Mouse (Mus musculus): ENCODE measurements around the gene Cnpy3. TPM values are rescaled to one million over a fixed set of nuclear protein-coding genes. Genes with fewer than 3 reads are reported as not detected.
"Not testable (repeated sequence)": the region's sequence is repeated elsewhere in the genome, so short reads cannot be mapped to it uniquely, and the experiment has no call there.

Gene Cnpy3
- 62.6 and 68.5 TPM in 2 replicates for polyA plus RNA-seq (2014; fragmentation: Nextera tagmentation; extraction: Ambion mirVana)

DNA sequence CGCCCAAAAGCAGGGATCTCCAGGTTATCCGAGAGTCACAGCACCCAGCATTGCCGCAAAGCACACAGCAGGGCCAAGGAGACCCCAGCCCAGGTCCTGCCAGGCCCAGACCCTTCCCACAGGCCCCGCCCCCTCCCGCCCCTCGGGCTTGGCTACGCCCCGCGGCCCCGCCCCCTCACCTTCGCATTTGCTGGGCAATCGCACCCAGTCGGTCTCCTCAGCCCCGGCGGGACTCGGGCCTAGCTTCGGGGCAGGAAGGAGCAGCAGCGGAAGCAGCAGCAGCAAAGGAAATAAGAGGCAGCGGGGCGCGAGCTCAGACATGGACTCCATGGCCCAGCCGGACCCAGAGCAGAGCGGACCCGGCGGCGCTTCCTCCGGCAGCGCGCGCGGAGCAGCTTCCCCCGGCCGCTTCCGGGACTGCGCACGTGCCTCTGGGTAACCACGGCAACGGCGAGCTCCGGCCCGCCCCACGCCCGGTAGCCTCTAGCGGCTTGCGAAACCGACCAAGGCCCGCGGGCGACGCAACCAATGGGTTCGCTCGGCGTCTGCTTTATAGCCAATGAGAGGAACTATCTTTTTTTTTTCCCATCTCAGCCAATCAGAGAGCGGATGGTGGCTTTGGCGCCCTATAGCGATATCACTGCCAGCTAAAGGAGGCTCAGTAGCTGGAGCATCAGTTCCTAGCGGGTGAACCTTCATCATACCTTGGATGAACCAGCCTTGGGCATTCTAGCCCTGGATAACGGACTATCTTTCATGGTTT, at the start of gene Cnpy3:
Cnpy3 (minus strand) TSS at position 421 of the 763 bp plus-strand sequence.
- under 1% methylated on average over 34 of the region's 58 CpGs for WGBS
- peak within 1 kb of the TSS; percentile 77 for H3K27ac ChIP-seq (replicated peaks; ENCODE audit: low read depth, low read length)
- H3K9me3 ChIP-seq (ENCODE audit: control insufficient read depth, low read length) = no peaks in the 10 kb centered on the region
- peak; percentile 99 for ATAC-seq (ENCODE audit: low read depth)
- H3K4me1 ChIP-seq (ENCODE audit: control insufficient read depth, insufficient read depth, low read length) = peaks cover 9% of the 10 kb centered on the region; the same call in 1 of the 2 replicates
- H3K27me3 ChIP-seq (replicated peaks; ENCODE audit: control insufficient read depth, insufficient read depth, low read length) = no peaks in the 10 kb centered on the region
- peak within 1 kb of the TSS; percentile 78 for H3K9ac ChIP-seq (ENCODE audit: low read depth, low read length)
- H3K4me3 ChIP-seq (ENCODE audit: low read depth, low read length) = peak within 1 kb of the TSS; percentile 74
- no peaks in the 10 kb centered on the region for H3K36me3 ChIP-seq (ENCODE audit: control insufficient read depth, insufficient read depth, low read length)
- DNase-seq (ENCODE audit: low spot score) = peak; percentile 100
- H3K4me2 ChIP-seq (ENCODE audit: low read depth, low read length) = peak within 1 kb of the TSS; percentile 80

DNA sequence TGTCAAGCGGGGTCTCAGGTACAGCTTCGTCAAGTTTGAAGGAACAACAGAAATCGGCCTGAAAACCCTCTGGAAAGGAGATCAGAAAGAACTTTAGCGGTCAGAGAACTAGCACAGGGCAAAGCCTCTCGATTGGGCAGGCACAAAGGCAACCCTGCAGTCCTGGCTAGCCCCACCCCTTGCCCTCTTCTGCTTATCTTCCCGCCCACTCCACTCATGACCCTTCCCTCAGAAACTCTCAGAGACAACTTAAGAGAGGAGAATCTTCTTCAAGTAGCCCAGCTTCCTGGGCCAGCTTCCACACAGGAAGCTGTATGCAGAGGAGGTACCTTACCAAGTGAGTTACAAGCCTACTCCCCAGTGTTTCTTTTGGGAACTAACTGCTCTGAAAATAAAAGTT, 49.7 kb upstream of the Cnpy3 start:
- no peak overlapping the region for H3K4me2 ChIP-seq (ENCODE audit: low read depth, low read length)
- H3K9ac ChIP-seq (ENCODE audit: low read depth, low read length) = no peak overlapping the region
- H3K4me1 ChIP-seq (ENCODE audit: control insufficient read depth, insufficient read depth, low read length) = no peaks in the 10 kb centered on the region
- no peak overlapping the region for H3K27ac ChIP-seq (replicated peaks; ENCODE audit: low read depth, low read length)
- H3K9me3 ChIP-seq (ENCODE audit: control insufficient read depth, low read length) = no peaks in the 10 kb centered on the region
- no peak overlapping the region for H3K4me3 ChIP-seq (ENCODE audit: low read depth, low read length)
- no peak for DNase-seq (ENCODE audit: low spot score)
- H3K27me3 ChIP-seq (replicated peaks; ENCODE audit: control insufficient read depth, insufficient read depth, low read length) = no peaks in the 10 kb centered on the region
- ATAC-seq (ENCODE audit: low read depth) = no peak
- WGBS = 92% methylated on average over 6 of the region's 6 CpGs
- H3K36me3 ChIP-seq (ENCODE audit: control insufficient read depth, insufficient read depth, low read length) = peaks cover 59% of the 10 kb centered on the region

DNA sequence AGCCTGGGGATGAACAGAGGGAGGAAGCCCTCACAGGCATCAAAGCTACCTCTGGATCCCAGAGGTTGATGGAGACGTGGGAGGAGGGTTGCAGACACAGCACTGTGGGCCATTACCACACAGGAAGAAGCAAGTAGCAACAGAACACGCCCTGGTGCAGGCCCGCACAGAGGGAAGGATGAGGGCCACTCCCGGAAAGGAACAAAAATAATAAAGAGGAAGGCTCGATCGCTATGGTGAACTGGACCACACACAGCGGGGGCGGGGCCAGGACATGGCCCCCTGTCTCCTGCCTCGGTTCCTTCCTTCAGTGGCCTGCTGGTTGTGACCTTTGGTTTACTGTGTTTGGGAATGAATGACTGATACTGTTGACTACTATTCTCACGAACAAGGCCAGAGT, 47.7 kb upstream of the Cnpy3 start:
- Histone ChIP-seq H3K27ac (replicated peaks; ENCODE audit: low read depth, low read length) (no peak overlapping the region), H3K36me3 (ENCODE audit: control insufficient read depth, insufficient read depth, low read length) (peaks cover 43% of the 10 kb centered on the region), H3K4me1 (ENCODE audit: control insufficient read depth, insufficient read depth, low read length) (no peaks in the 10 kb centered on the region), H3K9me3 (ENCODE audit: control insufficient read depth, low read length) (no peaks in the 10 kb centered on the region), H3K27me3 (replicated peaks; ENCODE audit: control insufficient read depth, insufficient read depth, low read length) (no peaks in the 10 kb centered on the region), H3K9ac (ENCODE audit: low read depth, low read length) (no peak overlapping the region), H3K4me2 (ENCODE audit: low read depth, low read length) (no peak overlapping the region), H3K4me3 (ENCODE audit: low read depth, low read length) (no peak overlapping the region)
- DNase-seq (ENCODE audit: low spot score) (no peak), ATAC-seq (ENCODE audit: low read depth) (no peak)
- WGBS = 70% methylated on average over 10 of the region's 10 CpGs

DNA sequence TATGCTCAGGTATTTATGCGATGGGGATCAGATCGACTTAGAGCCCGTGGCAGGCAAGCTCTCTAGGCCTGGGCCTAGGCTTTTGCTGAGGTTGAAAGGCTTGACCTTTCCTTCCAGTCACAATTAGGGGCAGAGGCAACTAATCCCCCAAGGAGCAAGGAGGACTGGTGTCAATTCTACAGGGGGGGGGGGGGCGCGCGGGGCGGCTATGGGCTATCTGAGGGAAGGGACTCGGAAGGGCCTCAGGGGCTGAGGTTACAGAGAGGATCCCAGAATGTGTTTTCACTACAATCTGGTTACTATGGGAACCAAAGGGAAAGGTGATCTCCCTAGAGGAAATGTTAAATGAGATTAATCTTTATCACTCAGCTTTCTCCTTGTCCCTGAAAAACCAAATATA, 45.4 kb upstream of the Cnpy3 start:
- ATAC-seq (ENCODE audit: low read depth) (no peak), DNase-seq (ENCODE audit: low spot score) (no peak)
- Histone ChIP-seq H3K9me3 (ENCODE audit: control insufficient read depth, low read length) (no peaks in the 10 kb centered on the region), H3K9ac (ENCODE audit: low read depth, low read length) (no peak overlapping the region), H3K36me3 (ENCODE audit: control insufficient read depth, insufficient read depth, low read length) (peaks cover 38% of the 10 kb centered on the region), H3K4me1 (ENCODE audit: control insufficient read depth, insufficient read depth, low read length) (no peaks in the 10 kb centered on the region), H3K4me2 (ENCODE audit: low read depth, low read length) (no peak overlapping the region), H3K27ac (replicated peaks; ENCODE audit: low read depth, low read length) (no peak overlapping the region), H3K27me3 (replicated peaks; ENCODE audit: control insufficient read depth, insufficient read depth, low read length) (no peaks in the 10 kb centered on the region), H3K4me3 (ENCODE audit: low read depth, low read length) (no peak overlapping the region)
- 23% methylated on average over 8 of the region's 8 CpGs for WGBS

DNA sequence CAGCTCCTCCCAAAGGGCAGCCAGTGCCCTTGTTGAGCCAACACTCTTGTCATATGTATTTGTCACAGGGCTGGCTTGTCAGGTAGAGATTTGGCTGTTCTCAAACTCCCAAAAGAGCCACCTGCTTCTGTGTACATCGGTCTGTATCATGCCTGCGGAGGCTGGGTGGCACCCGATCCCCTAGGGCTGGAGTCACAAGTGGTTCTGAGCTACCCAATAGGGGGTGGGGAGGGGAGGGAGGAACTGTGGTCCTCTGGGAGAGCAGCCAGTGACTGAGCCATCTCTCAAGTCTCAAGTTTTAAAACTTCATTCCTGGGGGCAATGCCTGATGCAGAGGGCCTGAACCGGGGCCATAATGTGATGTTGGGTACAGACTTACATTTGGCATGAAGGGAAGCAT, 44.7 kb upstream of the Cnpy3 start:
- Histone ChIP-seq H3K4me1 (ENCODE audit: control insufficient read depth, insufficient read depth, low read length) (no peaks in the 10 kb centered on the region), H3K36me3 (ENCODE audit: control insufficient read depth, insufficient read depth, low read length) (peaks cover 35% of the 10 kb centered on the region), H3K27me3 (replicated peaks; ENCODE audit: control insufficient read depth, insufficient read depth, low read length) (no peaks in the 10 kb centered on the region), H3K9ac (ENCODE audit: low read depth, low read length) (no peak overlapping the region), H3K27ac (replicated peaks; ENCODE audit: low read depth, low read length) (no peak overlapping the region), H3K4me3 (ENCODE audit: low read depth, low read length) (no peak overlapping the region), H3K4me2 (ENCODE audit: low read depth, low read length) (no peak overlapping the region), H3K9me3 (ENCODE audit: control insufficient read depth, low read length) (no peaks in the 10 kb centered on the region)
- WGBS = 76% methylated on average over 4 of the region's 4 CpGs
- DNase-seq (ENCODE audit: low spot score) (no peak), ATAC-seq (ENCODE audit: low read depth) (no peak)

DNA sequence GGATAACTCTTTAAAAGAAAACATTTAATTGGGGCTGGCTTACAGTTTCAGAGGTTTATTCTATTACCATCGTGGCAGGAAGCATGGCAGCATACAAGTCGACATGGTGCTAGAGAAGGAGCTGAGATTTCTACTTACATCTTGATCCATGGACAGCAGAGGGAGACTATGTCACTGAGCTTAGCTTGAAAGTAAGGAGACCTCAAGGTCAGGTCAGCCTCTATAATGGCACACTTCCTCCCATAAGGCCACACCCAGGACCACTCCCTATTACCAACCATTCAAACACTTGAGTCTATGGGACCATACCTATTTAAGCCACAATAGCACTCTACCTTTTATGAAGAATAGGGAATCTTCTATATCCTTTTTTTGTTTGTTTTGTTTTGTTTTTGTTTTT, 40.9 kb upstream of the Cnpy3 start:
- DNase-seq (ENCODE audit: low spot score) (no peak), ATAC-seq (ENCODE audit: low read depth) (no peak)
- H3K9ac ChIP-seq (ENCODE audit: low read depth, low read length) = no peak overlapping the region
- no peak overlapping the region for H3K4me3 ChIP-seq (ENCODE audit: low read depth, low read length)
- no peak overlapping the region for H3K4me2 ChIP-seq (ENCODE audit: low read depth, low read length)
- 91% methylated on average over 2 of the region's 2 CpGs for WGBS
- no peaks in the 10 kb centered on the region for H3K36me3 ChIP-seq (ENCODE audit: control insufficient read depth, insufficient read depth, low read length)
- H3K9me3 ChIP-seq (ENCODE audit: control insufficient read depth, low read length) = no peaks in the 10 kb centered on the region
- H3K27me3 ChIP-seq (replicated peaks; ENCODE audit: control insufficient read depth, insufficient read depth, low read length) = no peaks in the 10 kb centered on the region
- no peaks in the 10 kb centered on the region for H3K4me1 ChIP-seq (ENCODE audit: control insufficient read depth, insufficient read depth, low read length)
- no peak overlapping the region for H3K27ac ChIP-seq (replicated peaks; ENCODE audit: low read depth, low read length)

DNA sequence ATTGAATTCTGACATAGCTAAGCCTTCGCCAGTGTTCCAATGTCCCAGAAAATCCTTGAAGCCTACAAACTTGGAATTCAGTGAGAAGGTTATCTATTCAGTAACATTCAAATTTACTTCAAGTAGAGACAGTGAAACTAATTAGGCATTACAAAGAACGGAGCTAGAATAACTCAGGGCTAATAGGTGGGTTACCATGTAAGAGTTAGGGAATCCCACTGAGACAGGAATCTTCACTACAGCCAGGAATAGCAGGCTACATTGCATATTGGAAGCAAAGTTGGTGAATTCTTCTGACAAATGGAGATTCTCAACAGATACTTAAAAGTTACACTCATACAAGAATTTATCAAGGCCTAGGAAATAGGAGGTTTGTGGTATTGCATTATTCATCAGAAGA, 36.0 kb upstream of the Cnpy3 start:
- H3K9me3 ChIP-seq (ENCODE audit: control insufficient read depth, low read length); H3K27me3 ChIP-seq (replicated peaks; ENCODE audit: control insufficient read depth, insufficient read depth, low read length); H3K4me3 ChIP-seq (ENCODE audit: low read depth, low read length); ATAC-seq (ENCODE audit: low read depth); H3K4me2 ChIP-seq (ENCODE audit: low read depth, low read length); H3K27ac ChIP-seq (replicated peaks; ENCODE audit: low read depth, low read length); H3K9ac ChIP-seq (ENCODE audit: low read depth, low read length); DNase-seq (ENCODE audit: low spot score); H3K36me3 ChIP-seq (ENCODE audit: control insufficient read depth, insufficient read depth, low read length); H3K4me1 ChIP-seq (ENCODE audit: control insufficient read depth, insufficient read depth, low read length): not testable (repeated sequence)
- WGBS = 70% methylated on average over 2 of the region's 2 CpGs

DNA sequence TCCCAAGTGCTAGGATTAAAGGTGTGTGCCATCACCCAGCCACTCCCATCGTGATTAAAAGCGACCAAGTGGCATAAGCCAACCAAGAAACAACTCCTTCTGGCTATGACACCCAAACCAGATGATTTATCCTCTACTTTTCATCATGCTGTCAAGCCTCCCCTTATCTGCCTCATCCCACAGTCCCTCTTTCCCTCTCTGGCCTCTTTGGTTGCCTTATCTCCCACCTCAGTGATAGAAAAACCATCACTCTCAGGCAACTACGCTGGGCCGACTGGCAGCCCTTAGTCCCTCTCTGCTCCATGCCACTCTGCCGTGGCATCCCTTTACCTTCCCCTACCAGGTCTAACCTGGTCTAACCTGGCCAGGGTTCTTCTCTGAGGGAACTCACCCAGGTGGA, 34.9 kb upstream of the Cnpy3 start:
- no peak for ATAC-seq (ENCODE audit: low read depth)
- WGBS = 95% methylated on average over 5 of the region's 5 CpGs
- H3K4me2 ChIP-seq (ENCODE audit: low read depth, low read length) = no peak overlapping the region

DNA sequence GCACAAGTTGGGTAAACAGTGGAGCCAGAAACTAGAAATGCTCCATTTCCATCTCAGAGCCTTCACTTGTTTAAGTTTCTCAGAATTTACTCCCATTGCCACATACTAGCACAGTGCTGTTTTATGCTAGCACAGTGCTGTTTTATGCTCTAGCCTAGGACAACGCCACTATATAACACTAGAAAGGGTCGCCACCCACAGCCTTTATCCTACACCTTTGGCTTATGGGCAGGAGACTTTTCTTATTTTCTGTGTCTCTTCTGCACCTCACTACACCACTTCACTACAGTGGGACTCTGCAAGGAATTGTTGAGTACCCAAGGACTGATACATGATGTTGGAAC, 31.2 kb upstream of the Cnpy3 start:
- Histone ChIP-seq H3K27ac (replicated peaks; ENCODE audit: low read depth, low read length) (peak overlapping the region; percentile 87), H3K4me3 (ENCODE audit: low read depth, low read length) (peak overlapping the region; percentile 67), H3K9me3 (ENCODE audit: control insufficient read depth, low read length) (no peaks in the 10 kb centered on the region), H3K4me1 (ENCODE audit: control insufficient read depth, insufficient read depth, low read length) (peaks cover 7% of the 10 kb centered on the region; the same call in 1 of the 2 replicates), H3K36me3 (ENCODE audit: control insufficient read depth, insufficient read depth, low read length) (peaks cover 25% of the 10 kb centered on the region), H3K9ac (ENCODE audit: low read depth, low read length) (no peak overlapping the region), H3K27me3 (replicated peaks; ENCODE audit: control insufficient read depth, insufficient read depth, low read length) (no peaks in the 10 kb centered on the region), H3K4me2 (ENCODE audit: low read depth, low read length) (peak overlapping the region; percentile 73)
- ATAC-seq (ENCODE audit: low read depth) (no peak), DNase-seq (ENCODE audit: low spot score) (no peak)
- WGBS = 72% methylated on average over 2 of the region's 2 CpGs

More for the DNA sequence above, 34.9 kb upstream of the Cnpy3 start:
- Histone ChIP-seq H3K9ac (ENCODE audit: low read depth, low read length) (no peak overlapping the region), H3K27ac (replicated peaks; ENCODE audit: low read depth, low read length) (no peak overlapping the region), H3K27me3 (replicated peaks; ENCODE audit: control insufficient read depth, insufficient read depth, low read length) (no peaks in the 10 kb centered on the region), H3K36me3 (ENCODE audit: control insufficient read depth, insufficient read depth, low read length) (no peaks in the 10 kb centered on the region), H3K4me1 (ENCODE audit: control insufficient read depth, insufficient read depth, low read length) (no peaks in the 10 kb centered on the region), H3K4me3 (ENCODE audit: low read depth, low read length) (no peak overlapping the region), H3K9me3 (ENCODE audit: control insufficient read depth, low read length) (no peaks in the 10 kb centered on the region)
- DNase-seq (ENCODE audit: low spot score) = no peak
